Mouse (Mus musculus): ENCODE results near the gene Zfp566. TPM values are rescaled to one million over a fixed set of nuclear protein-coding genes. Genes with fewer than 3 reads are reported as not detected.
"Not testable (repeated sequence)": the region's sequence is repeated elsewhere in the genome, so short reads cannot be mapped to it uniquely, and the experiment has no call there.

The Zfp566 gene
- total RNA-seq (2022) = 10 to 100 TPM in 1 of 4 experiments, 1 to 10 TPM in 3; 5.2 to 10.9 (median 8.0) TPM

DNA sequence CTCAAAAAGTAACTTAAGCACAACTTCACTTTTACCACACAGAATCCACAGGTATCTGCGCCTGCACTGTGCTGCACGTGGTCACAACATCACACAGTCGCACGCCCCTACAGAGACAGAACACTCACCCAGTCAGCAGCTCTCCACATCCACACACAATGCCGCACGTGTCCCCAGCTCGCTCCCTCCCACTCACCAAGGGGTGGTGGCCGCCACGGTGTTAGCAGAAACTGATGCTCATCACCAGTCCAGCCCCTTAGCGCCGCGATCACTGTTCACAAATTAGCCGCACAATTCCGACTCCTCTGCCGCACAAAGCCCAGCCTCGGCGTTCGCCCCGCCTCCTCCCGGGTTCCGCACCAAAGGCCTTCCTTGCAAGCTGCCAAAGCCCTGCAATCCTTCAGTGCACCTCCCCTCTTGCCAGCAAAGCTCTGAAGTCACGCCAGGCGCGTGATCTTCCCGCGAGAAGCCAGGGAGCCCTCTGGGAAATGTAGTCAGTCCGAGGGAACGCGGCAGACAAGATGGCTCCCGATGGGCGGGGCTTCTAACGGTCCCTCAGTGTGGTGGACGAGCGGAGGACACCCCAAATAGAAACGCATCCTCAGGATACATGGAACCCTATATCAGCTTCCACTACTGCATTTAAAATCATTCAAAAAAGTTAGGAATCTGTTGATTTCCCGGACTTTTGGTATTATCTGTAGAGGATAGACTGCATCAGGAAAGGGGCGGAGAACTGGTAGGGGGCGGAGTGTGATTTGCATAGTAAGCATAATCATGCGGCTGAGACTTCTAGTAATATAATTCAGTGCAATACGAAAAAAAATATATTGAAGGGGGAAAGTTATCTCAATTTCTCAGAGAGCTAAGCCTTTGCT lies at the start of gene Zfp566, which contains the start of gene Gm26920:
Zfp566 (minus strand) TSS at position 436 of the 878 bp plus-strand sequence.
Gm26920 (minus strand) TSS at position 319 of the 878 bp plus-strand sequence.
- DNase-seq (ENCODE audit: low spot score in 2 of 2) = peak; percentile 96 to 97

DNA sequence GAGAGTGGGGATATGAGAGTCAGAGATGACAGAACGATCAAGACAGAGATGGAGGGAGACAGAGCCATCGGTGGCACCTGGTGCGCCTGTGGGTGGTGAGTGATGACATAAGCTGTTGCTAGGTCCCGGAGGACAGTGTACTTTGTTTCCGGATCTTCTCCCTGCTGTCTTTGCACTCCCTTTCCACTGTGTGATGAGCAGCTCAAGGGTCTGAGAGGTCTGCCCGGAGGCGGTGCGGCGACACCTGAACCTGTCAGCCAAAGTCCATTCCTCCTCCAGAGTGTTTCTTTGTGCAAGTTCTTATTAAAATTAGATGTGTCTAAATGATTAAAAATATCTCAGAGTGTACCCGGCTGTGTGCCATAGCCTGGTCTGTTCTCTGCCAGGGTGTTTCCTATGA lies 46.5 kb upstream of the Zfp566 start:
- DNase-seq (ENCODE audit: low spot score in 2 of 2) = no peak

DNA sequence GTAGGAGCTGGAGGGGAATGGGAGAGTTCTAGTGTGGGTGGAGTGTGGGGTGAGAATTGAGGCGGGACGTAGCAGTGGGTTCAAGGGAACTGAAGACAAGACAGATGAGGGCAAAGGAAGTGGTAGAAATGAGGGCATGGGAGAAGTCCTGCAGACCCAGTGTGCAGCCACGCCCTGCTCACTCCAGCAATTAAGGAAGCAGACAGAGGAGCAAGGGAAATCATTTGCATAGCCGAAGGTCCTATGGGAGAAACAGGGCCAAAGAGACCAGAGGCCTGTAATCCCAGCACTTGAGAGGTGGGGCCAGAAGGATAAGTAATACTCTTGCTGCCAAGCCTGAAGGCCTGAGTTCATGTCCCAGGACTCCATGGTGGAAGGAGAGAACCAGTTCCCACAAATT lies 42.1 kb upstream of the Zfp566 start:
- no peak for DNase-seq (ENCODE audit: low spot score in 2 of 2)

DNA sequence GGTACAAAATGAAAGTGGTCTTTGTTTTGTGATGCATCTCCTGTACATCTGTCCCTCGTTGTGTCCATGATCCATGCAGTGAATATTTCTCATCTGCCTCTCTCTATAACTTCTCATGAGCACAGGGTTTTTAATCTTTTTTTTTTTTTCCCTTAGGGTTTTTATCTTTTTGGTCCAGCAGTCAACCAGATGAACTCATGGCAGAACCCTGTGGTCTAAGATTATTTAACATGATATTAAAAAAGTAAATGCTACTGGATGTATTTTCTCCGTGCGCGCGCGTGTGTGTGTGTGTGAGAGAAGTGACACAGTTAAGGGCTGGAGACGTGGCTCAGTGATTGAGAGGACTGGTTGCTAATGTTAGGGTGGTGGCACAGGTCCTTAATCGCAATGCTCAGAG lies 39.6 kb upstream of the Zfp566 start:
- DNase-seq (ENCODE audit: low spot score in 2 of 2) = no peak

DNA sequence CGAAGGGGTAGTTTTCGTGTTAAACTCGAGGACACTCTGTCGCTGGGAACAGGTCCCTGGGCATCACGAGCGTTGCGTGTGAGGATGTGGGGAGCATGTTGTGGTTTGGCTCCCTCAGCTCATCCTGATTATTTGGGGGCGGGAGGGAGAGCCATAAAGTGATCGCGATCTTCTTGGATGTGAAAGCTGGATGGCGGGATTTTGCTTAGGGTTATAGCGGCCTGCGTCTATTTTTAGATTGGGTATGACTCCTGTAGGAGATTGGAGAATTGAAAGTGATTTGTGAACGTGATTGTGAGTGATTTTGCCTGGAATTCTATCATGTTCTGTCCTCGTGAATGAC lies 31.8 kb upstream of the Zfp566 start:
- DNase-seq (ENCODE audit: low spot score in 2 of 2) = no peak

DNA sequence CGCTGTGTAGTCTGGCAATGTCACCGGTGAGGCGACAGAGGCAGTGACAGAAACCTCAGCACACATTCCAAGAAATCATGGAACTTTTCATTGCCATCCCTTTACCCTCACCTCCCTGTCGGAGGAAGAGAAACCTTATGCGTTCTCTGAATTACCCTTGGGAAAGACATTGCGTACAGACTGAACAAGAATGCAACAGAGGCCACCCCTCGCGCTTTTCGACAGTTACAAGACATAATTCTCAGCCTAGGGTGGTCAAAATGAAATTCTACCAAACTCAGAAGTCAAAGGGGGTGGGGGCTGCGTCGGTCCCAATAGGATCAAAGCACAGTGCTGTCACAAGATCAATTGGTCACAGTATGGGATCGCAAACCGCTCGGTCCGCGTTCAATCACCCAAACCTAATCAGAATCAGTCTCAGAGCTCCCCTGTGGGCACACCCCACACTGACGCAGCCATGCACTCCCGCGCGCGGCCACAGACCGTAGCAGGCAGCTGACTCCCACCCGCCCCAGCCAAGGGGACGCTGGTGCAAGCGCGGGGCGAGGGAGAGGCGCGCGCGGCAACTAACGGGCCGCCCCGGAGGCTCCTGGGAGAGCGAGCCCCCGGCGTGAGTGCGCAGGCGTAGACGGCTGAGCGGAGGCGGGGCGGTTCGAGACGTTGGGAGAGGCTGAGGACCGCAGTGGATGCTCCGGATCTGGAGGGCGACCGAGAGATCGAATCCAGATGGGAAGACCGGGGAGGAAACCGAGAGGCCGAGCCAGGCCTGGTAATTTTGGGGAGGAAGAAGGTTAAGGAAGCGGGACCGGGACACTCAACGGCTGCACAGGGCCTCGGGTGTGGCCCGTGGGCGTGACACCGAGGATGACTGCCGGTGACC lies 31.2 kb upstream of the Zfp566 start, which contains the start of gene Zfp382:
Zfp382 (plus strand) TSS at position 635 of the 880 bp plus-strand sequence.
- DNase-seq (ENCODE audit: low spot score in 2 of 2) = peak; percentile 75 to 84

DNA sequence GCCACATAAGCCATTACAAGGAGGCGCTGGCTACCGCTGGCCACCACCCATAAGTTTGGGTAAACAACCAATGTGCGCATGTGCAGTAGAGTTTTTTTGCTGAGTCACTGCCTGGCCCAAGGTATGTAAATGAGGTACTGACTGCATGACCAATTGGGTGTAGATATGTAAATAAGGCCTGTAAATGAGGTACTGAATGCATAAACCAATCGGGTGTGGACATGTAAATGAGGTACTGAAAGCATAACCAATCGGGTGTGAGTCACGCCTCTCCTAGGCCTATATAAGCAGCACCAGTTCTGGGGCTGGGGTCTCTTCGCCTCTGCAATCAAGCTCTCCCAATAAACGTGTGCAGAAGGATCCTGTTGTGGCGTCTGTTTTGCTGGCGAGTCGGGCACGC lies 27.6 kb upstream of the Zfp566 start:
- DNase-seq (ENCODE audit: low spot score in 2 of 2) = not testable (repeated sequence)

DNA sequence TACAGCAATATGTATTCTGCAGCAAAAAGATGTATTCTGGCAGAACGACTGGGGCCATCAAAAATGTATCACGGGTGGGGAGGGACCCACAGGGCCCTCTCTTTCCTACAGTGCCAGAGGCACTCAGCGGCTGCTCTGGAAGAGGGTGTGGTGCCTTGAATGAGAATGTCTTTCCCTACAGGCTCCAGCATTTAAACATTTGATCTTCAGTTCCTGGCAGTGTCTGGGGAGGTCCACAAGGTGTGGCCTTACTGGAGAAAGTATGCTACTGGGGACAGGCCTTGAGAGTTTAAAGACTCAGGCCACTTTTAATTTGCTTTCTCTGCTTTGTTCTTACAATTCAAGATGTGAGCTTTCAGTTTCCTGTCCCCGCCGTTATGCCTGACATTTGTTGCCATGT lies 25.7 kb upstream of the Zfp566 start:
- no peak for DNase-seq (ENCODE audit: low spot score in 2 of 2)

DNA sequence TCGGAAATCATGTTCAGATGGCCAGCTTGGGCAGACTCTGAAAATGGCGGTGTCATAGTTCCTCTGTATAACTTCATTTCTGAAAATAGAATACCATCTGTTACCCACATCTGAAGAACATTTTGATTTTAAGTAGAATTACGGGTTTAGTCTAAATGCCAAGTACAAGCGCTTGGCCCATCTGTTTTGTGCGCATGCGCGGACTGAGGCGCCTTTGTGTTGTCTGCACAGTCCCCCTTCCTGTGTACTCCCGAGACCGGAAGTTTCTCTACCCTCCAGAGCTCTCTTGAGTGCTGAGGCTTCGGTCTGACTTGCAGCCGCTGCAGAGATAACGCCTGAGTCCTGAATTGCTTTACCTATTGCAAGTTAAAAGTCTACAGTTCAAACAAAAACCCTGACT lies 9.0 kb upstream of the Zfp566 start:
- peak; percentile 82 to 87 for DNase-seq (ENCODE audit: low spot score in 2 of 2)

DNA sequence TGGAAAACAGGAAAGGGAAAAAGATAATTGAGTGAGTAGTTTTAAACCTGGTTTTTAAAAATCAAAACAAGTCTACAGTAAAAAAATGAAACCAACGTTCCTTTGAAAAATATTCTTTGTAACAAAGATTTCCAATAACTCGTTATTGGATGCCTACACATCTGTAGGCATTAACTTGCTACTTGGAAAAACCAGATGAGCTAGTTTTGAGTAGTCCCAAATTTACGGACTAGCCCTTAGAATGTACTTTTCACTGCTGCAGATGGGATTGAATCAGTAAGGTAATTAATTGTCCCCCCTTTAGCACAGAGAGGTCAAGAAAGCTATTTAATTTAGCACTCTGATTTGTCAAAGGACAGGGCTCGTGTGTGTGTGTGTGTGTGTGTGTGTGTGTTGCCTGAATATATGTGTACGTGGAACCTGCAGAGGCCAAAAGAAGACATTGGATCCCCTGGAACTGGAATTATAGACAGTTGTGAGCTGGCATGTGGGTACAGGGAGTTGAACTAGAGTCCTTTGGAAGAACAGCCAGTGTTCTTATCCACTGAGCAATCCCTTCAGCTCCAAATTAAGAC lies 5.3 kb upstream of the Zfp566 start:
- no peak for DNase-seq (ENCODE audit: low spot score in 2 of 2)

DNA sequence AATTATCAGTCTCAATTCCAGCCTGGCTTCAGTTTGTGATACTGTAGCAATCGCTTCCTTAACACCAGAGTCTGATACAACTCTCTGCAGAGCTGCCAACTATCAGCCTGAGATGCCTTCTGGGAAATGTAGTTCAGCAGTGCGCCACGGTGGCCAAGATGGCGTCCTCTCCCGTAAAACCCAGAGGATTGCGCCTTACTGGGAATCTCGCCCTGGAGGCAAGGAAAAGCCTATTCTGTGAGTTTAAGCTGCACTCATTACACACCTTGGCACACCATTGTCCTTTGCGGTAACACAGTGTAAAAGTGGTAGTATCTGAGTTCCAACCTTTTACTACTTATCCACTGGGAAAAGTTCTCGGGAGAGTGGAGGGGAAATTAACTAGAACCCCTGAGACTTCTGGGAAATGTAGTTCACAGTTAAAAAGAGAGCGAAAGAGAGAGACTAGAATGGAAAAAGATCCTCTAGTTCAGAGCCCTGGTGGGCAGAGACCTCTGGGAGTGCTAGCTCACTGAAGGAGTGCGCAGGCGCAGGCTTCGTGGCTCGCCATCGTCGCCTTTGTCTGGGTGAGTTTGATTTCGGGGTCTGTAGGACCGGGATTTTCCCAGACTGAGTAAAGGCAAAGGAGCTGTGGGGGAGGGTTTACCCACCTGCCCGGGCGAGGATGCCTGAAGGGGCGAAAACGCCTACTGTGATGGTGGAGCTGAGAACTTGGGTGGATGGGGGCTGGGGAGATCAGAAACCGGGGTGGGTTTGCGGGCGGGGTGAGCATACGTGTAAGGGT lies 4.5 kb upstream of the Zfp566 start, which contains the start of gene Zfp260:
Zfp260 (plus strand) TSS at position 132 of the 784 bp plus-strand sequence.
- DNase-seq (ENCODE audit: low spot score in 2 of 2) = peak; percentile 87 to 91

DNA sequence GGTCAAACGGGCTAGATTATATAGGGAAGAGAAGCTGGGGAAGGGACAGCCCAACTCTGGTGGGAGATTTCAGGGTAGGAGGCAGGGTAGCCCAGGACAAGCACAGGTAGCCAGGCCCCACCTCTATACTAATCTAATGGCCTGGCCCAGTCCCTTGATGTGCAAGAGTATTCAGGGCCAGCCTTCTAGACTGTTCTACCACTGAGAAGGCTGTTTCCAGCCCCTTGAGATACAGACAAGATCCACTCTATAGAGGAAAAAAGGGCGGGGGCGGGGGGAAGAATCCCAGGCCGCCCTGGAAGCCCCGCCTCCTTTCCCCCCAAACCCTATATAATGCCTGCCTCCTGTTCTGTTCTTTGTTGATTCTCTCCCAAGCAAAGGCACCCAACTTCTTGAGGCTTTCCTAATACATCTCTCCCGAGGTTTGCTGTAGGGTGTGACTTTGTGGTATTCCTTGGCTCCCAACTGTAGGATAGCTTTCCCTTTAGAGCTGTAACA lies 3.6 kb upstream of the Zfp566 start:
- no peak for DNase-seq (ENCODE audit: low spot score in 2 of 2)

DNA sequence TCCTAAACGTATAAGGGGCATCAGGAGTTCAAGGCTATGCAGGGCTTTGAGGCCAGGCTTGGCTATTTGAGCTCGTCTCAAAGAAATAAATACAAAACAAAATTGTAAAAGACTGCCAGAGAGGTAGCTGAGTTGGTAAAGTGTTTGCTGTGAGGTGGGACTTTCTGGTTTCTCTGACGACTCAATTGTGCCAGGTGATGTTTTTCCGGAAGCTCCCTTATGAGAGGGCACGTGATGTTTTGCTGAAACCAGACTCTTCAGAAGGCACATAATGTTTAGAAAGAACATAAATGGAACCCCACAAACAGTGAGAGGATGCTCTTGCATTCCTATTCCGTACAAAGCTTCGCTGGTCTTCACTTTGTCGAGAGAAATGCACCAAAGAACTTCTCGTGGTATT lies 2.3 kb upstream of the Zfp566 start:
- DNase-seq (ENCODE audit: low spot score in 2 of 2) = no peak

DNA sequence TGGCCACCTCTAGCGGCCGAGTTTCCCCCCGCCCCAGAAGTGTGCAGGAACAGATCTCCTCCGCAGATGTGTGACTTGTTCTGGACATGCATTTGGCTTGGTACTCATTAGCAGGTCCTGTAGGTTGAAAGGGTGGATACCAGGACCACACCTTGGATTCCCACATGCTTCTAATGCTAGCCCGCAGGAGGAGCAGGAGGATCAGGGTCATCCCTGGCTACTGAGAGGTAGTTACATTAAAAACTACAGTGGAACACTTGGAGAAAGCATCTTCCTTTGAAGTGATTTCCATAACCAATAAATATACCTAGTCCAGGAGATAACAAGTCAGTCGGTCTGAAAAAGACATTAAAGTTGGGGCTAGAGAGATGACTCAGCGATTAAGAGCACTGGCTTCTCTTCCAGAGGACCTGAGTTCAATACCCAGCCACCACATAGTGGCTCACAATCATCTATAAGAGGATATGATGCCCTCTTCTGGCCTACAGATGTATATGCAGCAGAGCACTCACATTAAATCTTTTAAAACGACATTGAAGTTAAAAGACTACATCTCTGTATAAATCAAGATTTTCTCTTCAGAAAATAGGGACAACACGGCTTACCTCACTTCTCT lies 751 bp upstream of the Zfp566 start:
- no peak for DNase-seq (ENCODE audit: low spot score in 2 of 2)

DNA sequence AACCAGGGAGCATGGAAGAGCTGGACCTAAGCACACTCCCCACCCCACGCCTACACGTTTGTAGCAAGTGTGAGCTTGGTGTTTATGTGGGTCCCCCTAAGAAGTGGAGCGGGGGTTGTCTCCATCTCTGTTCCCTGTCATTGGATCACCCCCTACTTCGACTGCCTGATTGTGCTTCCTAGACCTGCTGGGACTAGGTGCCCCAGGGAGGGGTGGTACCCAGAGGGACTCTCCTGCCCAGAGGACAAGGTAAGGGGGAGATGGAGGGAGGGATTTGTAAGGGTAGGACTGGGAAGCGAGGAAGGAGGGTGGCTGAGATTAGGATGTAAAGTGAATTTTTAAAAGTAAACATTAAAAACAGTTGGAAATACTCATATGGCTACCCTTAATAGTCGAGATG lies 922 bp downstream of the Zfp566 start:
- DNase-seq (ENCODE audit: low spot score in 2 of 2) = no peak

DNA sequence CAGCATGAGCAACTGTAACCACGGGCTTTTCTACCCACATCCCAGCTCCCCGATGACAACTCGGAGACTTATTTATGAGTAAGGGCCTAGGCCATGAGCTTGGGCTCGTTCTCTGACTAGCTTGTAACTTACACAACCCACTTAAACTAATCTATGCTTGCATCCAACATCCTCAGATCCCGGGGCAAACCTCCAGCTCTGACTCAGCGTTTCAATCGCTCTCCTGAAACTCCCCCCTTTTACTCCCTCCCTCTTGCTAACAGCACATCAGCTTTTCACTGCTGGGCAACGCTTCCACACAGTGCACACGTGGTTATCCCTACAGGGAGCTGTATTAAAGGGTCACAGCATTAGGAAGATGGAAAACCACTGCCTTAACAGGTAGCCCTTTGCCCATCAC lies 3.8 kb downstream of the Zfp566 start:
- DNase-seq (ENCODE audit: low spot score in 2 of 2) = no peak

DNA sequence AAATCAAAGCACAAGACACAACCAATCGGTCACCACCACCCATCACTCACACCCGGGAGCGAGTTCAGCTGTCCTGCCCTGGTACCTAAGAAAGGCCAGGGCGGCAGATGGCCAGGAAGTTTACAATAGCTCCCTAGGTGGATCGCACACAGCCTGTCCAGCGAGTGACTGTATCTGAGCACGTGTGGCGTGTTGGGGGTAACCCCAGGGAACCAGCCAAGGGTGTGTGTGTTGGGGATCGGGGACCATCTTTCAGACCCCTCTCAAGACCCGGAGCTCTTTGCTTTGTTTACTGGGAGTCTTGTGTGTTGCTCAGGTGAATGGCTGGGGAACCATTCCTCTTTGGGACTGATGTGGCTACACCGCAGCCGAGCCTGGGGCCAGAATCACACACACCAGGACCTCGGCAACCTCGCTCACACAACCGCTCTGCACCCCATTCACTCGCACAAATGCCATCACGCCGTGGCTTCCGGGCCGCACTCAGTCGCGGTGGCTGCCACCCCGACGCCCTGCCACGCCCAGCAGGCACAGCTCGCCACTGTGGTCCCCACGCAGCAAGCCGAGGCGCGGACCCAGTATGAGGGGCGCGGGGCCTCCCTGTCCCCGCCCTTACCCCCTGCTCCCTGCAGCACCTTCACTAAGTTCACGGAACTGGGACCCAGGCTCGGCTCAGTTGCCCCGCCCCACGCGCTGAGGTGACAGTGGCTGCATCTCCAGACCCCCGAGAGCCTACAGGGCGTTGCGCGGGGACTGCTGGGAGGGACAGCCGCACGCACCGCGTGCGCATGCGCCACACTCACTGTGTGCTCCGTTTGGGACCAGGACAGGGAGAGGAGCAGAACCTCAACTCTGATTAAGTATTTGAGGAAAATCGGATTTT lies 17.9 kb downstream of the Zfp566 start, which contains the start of gene Zfp82:
Zfp82 (minus strand) TSS at position 755 of the 883 bp plus-strand sequence.
- peak; percentile 57 to 79 for DNase-seq (ENCODE audit: low spot score in 2 of 2)

DNA sequence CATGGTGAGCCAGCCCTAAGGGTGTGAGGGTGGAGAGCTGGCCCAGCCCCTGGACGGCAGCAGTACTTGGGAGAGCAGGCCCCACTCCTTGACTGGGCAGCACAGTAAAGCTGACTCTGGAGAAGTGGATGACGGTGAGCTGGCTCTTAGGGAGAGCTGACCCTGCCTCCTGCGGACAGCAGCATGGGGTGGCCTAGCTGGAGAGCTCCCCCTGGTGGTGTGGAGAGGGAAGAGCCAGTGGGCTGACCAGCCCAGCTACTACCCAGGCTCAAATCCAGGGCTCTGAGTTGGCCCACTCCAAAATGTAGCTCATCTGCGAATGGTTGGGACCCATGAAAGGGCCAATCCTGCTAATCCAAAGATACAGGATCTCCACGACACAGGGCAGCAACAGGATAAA lies 25.7 kb downstream of the Zfp566 start:
- no peak for DNase-seq (ENCODE audit: low spot score in 2 of 2)

DNA sequence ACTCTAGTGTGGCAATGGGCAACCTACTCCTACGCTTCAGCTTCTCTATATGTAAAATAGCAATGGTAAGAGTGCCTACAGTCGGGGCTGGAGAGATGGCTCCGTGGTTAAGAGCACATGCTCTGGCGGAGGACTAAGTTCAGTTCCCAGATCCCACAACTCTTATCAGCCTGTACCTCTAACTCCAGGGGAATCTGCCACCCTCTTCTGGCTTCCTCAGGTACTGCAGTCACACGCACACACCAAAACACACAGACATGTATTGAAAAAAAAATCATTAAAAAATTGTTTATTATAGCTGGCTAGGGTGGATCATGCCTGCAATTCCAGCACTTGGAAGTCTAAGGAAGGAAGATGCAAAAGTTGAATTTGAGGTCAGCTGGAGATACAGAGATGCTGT lies 27.8 kb downstream of the Zfp566 start:
- DNase-seq (ENCODE audit: low spot score in 2 of 2) = no peak
